Comparison of ENCODE assay signal across 9 mouse cellular contexts in genomic region chr11:79527015-79527738, GRCm38 (mm10). TPM values are rescaled to one million over a fixed set of nuclear protein-coding genes. Genes with fewer than 3 reads are reported as not detected.
DNase-seq lines count a peak whose midpoint lies in the region; ATAC-seq and TF ChIP-seq lines count a peak whose summit lies in the region.
"Had no signal": no experiment of that assay in that cellular context is flagged by ENCODE, and none has a peak within 500 bp of the region (broad histone marks: within the 10 kb centered on the region; RNA-seq: fewer than 3 reads in every experiment).

No protein-coding gene starts in this region.

- no peak overlapping the region for H3K9ac ChIP-seq in neural tube, embryonic 15.5 days (replicated peaks)
- H3K9ac ChIP-seq: neural tube, embryonic 13.5 days had no signal

- peak overlapping the region; percentile 92 for H3K27ac ChIP-seq in gastrocnemius, adult 2 months
- peak overlapping the region; percentile 69; the same call in 1 of the 2 replicates for H3K27ac ChIP-seq in kidney, adult 2 months (ENCODE audit: insufficient read depth, low read depth, low read length)
- H3K27ac ChIP-seq in small intestine, adult 2 months (ENCODE audit: insufficient read depth, low read depth, low read length), result peak overlapping the region; percentile 86
- no peak overlapping the region for H3K27ac ChIP-seq in neural tube, embryonic 15.5 days (replicated peaks)
- H3K27ac ChIP-seq: neural tube, embryonic 13.5 days had no signal

- ATAC-seq in neural tube, embryonic 15.5 days (ENCODE audit: low FRiP score), result no peak

- no peak for TF ChIP-seq POLR2A in kidney, adult 2 months (IDR thresholded peaks at IDR 0.05; ENCODE audit: low read depth, low read length)
- TF ChIP-seq POLR2A in small intestine, adult 2 months (IDR thresholded peaks at IDR 0.05; ENCODE audit: low read depth, low read length), result no peak

- no peaks in the 10 kb centered on the region; the same call in 1 of the 2 replicates for H3K36me3 ChIP-seq in kidney, adult 2 months (ENCODE audit: control insufficient read depth, insufficient read depth, low read length)
- H3K36me3 ChIP-seq in small intestine, adult 2 months (ENCODE audit: control insufficient read depth, insufficient read depth, low read length), result 0 out of 2 replicates have a peak, but pooled peaks cover 2% of the 10 kb centered on the region
- 0 out of 2 replicates have a peak, but pooled peaks cover 12% of the 10 kb centered on the region for H3K36me3 ChIP-seq in neural tube, embryonic 15.5 days

- 44% methylated on average over 15 of the region's 15 CpGs for WGBS in kidney, adult 2 months
- WGBS in small intestine, adult 2 months, result 36% methylated on average over 15 of the region's 15 CpGs
- WGBS in neural tube, embryonic 15.5 days, result 83% methylated on average over 15 of the region's 15 CpGs

- peak overlapping the region; percentile 61 for H3K4me3 ChIP-seq in gastrocnemius, adult 2 months
- no peak overlapping the region for H3K4me3 ChIP-seq in kidney, adult 2 months (ENCODE audit: insufficient read depth, low read depth, low read length)
- 0 out of 2 replicates have a peak overlapping the region, but pooled peaks have one; percentile 6 for H3K4me3 ChIP-seq in small intestine, adult 2 months (ENCODE audit: low read depth, low read length)
- no peak overlapping the region for H3K4me3 ChIP-seq in neural tube, embryonic 15.5 days (replicated peaks)
- H3K4me3 ChIP-seq: neural tube, embryonic 13.5 days had no signal

- intact Hi-C loops in gastrocnemius, adult 2 months (cut with DNase I), result loop anchor here (5.0 kb wide), 1 partner anchor 35 kb away; no protein-coding TSS in a partner anchor

- no peaks in the 10 kb centered on the region for H3K27me3 ChIP-seq in kidney, adult 2 months (replicated peaks; ENCODE audit: control insufficient read depth, insufficient read depth, low read length)
- no peaks in the 10 kb centered on the region for H3K27me3 ChIP-seq in small intestine, adult 2 months (ENCODE audit: control insufficient read depth, insufficient read depth, low read length)
- no peaks in the 10 kb centered on the region for H3K27me3 ChIP-seq in neural tube, embryonic 15.5 days (replicated peaks)
- H3K27me3 ChIP-seq: neural tube, embryonic 13.5 days had no signal

- no peak overlapping the region for H3K4me2 ChIP-seq in neural tube, embryonic 15.5 days
- H3K4me2 ChIP-seq: neural tube, embryonic 13.5 days had no signal

- TF ChIP-seq CTCF in gastrocnemius, adult 2 months (IDR thresholded peaks at IDR 0.05), result no peak
- TF ChIP-seq CTCF in kidney, adult 2 months (conservative IDR thresholded peaks at IDR 0.05; ENCODE audit: insufficient read depth, insufficient read length, low read depth, low read length), result no peak
- TF ChIP-seq CTCF in small intestine, adult 2 months (IDR thresholded peaks at IDR 0.05; ENCODE audit: extremely low read depth, insufficient read length, insufficient replicate concordance, low read depth, low read length), result no peak

- peaks cover 12% of the 10 kb centered on the region for H3K4me1 ChIP-seq in kidney, adult 2 months (ENCODE audit: control insufficient read depth, insufficient read depth, low read length)
- peaks cover 11% of the 10 kb centered on the region; the same call in 1 of the 2 replicates for H3K4me1 ChIP-seq in small intestine, adult 2 months (ENCODE audit: control insufficient read depth, insufficient read depth, insufficient read length, low read length)
- no peaks in the 10 kb centered on the region for H3K4me1 ChIP-seq in neural tube, embryonic 15.5 days
- H3K4me1 ChIP-seq: neural tube, embryonic 13.5 days had no signal

- DNase-seq in lung, postnatal 36 days, result peak; percentile 45
- no peak for DNase-seq in lung, postnatal 14 days
- peak; percentile 85 for DNase-seq in gastrocnemius, adult 2 months
- peak; percentile 65 for DNase-seq in kidney, adult 2 months
- DNase-seq in frontal cortex, adult 2 months (ENCODE audit: extremely low spot score in 1 of 2, low spot score in 1 of 2), result no peak
- DNase-seq in frontal cortex, postnatal 14 days (ENCODE audit: low spot score in 2 of 2), result no peak

- no peaks in the 10 kb centered on the region for H3K9me3 ChIP-seq in neural tube, embryonic 15.5 days (replicated peaks)
- H3K9me3 ChIP-seq: neural tube, embryonic 13.5 days had no signal

RNA-seq across cellular contexts. Expression of gene Evi2, which starts 3.2 kb away (rescaled TPM):
- not detected for total RNA-seq in gastrocnemius, adult 2 months (2021)
- 0.16 and 0.30 TPM in 2 replicates for polyA plus RNA-seq in kidney, adult 2 months (2012; rRNA removed)
- 0.34 and 1.7 TPM in 2 replicates for polyA plus RNA-seq in small intestine, adult 2 months (2012; rRNA removed)
- polyA plus RNA-seq in neural tube, embryonic 15.5 days (2015; fragmentation: Nextera tagmentation; extraction: Ambion mirVana), result 0.58 and 0.83 TPM in 2 replicates
- polyA plus RNA-seq in frontal cortex, adult 2 months (2012; rRNA removed), result 0.08 and 0.18 TPM in 2 replicates

RNA-seq across cellular contexts. Expression of gene Evi2a, which starts 3.2 kb away (rescaled TPM):
- 1 to 10 TPM; 3.9 to 4.0 TPM for total RNA-seq in gastrocnemius, adult 2 months (2021)
- polyA plus RNA-seq in kidney, adult 2 months (2012; rRNA removed), result 3.1 and 5.3 TPM in 2 replicates
- 3.1 and 4.0 TPM in 2 replicates for polyA plus RNA-seq in small intestine, adult 2 months (2012; rRNA removed)
- 2.8 and 5.5 TPM in 2 replicates for polyA plus RNA-seq in neural tube, embryonic 15.5 days (2015; fragmentation: Nextera tagmentation; extraction: Ambion mirVana)
- 27.4 and 29.8 TPM in 2 replicates for polyA plus RNA-seq in frontal cortex, adult 2 months (2012; rRNA removed)

RNA-seq across cellular contexts. Expression of gene Evi2b, which starts 3.6 kb away (rescaled TPM):
- under 1 TPM; 0.45 to 0.46 TPM for total RNA-seq in gastrocnemius, adult 2 months (2021)
- 2.5 and 5.6 TPM in 2 replicates for polyA plus RNA-seq in kidney, adult 2 months (2012; rRNA removed)
- polyA plus RNA-seq in small intestine, adult 2 months (2012; rRNA removed), result 5.3 TPM in 1 of 2 replicates, not detected in the other
- 0.40 and 2.5 TPM in 2 replicates for polyA plus RNA-seq in neural tube, embryonic 15.5 days (2015; fragmentation: Nextera tagmentation; extraction: Ambion mirVana)
- 0.88 and 1.3 TPM in 2 replicates for polyA plus RNA-seq in frontal cortex, adult 2 months (2012; rRNA removed)

RNA-seq across cellular contexts. Expression of gene Omg, which starts 23.3 kb away (rescaled TPM):
- not detected for total RNA-seq in gastrocnemius, adult 2 months (2021)
- 0.04 and 0.16 TPM in 2 replicates for polyA plus RNA-seq in kidney, adult 2 months (2012; rRNA removed)
- polyA plus RNA-seq in small intestine, adult 2 months (2012; rRNA removed), result not detected in 2 replicates
- polyA plus RNA-seq in neural tube, embryonic 15.5 days (2015; fragmentation: Nextera tagmentation; extraction: Ambion mirVana), result 12.6 and 14.5 TPM in 2 replicates
- polyA plus RNA-seq in frontal cortex, adult 2 months (2012; rRNA removed), result 114 and 125 TPM in 2 replicates

Comparison
In these comparisons a context has a peak if more than half of its experiments do, and no peak if none do; other contexts are left out.
1. DNase-seq: peak in lung, postnatal 36 days (single experiment), gastrocnemius, adult 2 months (single experiment) and kidney, adult 2 months (single experiment); none in lung, postnatal 14 days (single experiment), frontal cortex, adult 2 months (0 of 2) and frontal cortex, postnatal 14 days (0 of 2).
2. H3K4me3 ChIP-seq: peak in gastrocnemius, adult 2 months (single experiment) and small intestine, adult 2 months (single experiment); none in kidney, adult 2 months (single experiment) and neural tube, embryonic 15.5 days (single experiment).